Mouse (Mus musculus) erythroblast, embryonic 14.5 days (primary cell): ENCODE measurements around the gene Ulk4.

ENCODE experiments used
- GATA1 ChIP-seq: IDR thresholded peaks from 2 replicates; pipeline ENCODE4 v1.6.1; 2012; ENCODE audit warnings: low read length, inconsistent platforms, mixed read lengths
- TAL1 ChIP-seq: IDR thresholded peaks from 3 replicates; pipeline ENCODE4 v1.6.1; 2012; ENCODE audit warnings: low read length, inconsistent platforms, mixed read lengths

GRCm38 (mm10) chr9:120984509-120984908 is 292.5 kb downstream of the Ulk4 start:
- no peak for TF ChIP-seq TAL1
- TF ChIP-seq GATA1 = no peak
